Mouse (Mus musculus) lung, adult 2 months (tissue): ENCODE measurements around the gene Xirp1.

ENCODE experiments used
- CTCF ChIP-seq: fragments of 200-500 bp; IDR thresholded peaks from 2 replicates; pipeline ENCODE4 v1.5.1; 2011; ENCODE audit warnings: mild to moderate bottlenecking, low read length, control low read depth; ENCODE audit not compliant: insufficient read depth
- POLR2A ChIP-seq: fragments of 200-500 bp; IDR thresholded peaks from 2 replicates; pipeline ENCODE4 v1.6.1; 2011; ENCODE audit warnings: low read depth, mild to moderate bottlenecking, control low read depth, low read length, borderline replicate concordance; ENCODE audit errors: extremely low read depth

DNA sequence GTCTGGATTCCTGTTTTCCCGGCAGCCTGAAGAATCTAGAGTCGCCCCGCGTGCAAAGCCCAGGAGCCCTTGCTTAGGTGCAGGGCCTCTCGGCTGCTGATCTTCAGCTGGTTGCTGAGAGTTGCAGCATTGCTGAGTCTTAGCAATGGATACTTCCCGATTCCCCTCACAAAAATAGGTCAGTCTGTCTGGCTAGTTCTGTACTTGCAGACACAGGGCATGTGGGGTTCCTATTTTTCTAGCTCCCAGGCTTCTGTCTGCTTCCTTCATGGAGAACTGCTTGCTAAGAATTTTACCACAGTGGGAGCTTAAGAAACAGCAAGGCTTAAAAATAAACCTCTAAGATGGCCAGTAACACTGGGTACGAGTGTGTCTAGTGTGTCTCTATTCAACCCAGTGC lies 14.0 kb upstream of the Xirp1 start:
- no peak for TF ChIP-seq POLR2A
- no peak for TF ChIP-seq CTCF
